ENCODE assay signal across 18 mouse cellular contexts in genomic region chr11:18947434-18947833, GRCm38 (mm10).
DNase-seq lines count a peak whose midpoint lies in the region; ATAC-seq lines count a peak whose summit lies in the region.
"Had no signal": no experiment of that assay in that cellular context is flagged by ENCODE, and none has a peak within 500 bp of the region (broad histone marks: within the 10 kb centered on the region; RNA-seq: fewer than 3 reads in every experiment).

No protein-coding gene starts in this region.

- H3K9ac ChIP-seq in heart, embryonic 11.5 days (ENCODE audit: low read depth, low read length): no peak overlapping the region
- H3K9ac ChIP-seq in heart, embryonic 14.5 days (ENCODE audit: low read length): no peak overlapping the region
- H3K9ac ChIP-seq: forebrain, embryonic 12.5 days; hindbrain, embryonic 14.5 days; liver, embryonic 15.5 days; midbrain, embryonic 12.5 days had no signal

- DNase-seq in kidney, adult 9 months: peak; percentile 9
- DNase-seq in kidney, postnatal 36 days: no peak
- peak; percentile 31 for DNase-seq in lung, postnatal 10 days
- DNase-seq in adrenal gland, adult 18-20 months (ENCODE audit: low spot score in 2 of 2): no peak
- DNase-seq in thymus, postnatal 36 days: no peak
- DNase-seq: adrenal gland, adult 8-10 months; cerebellum, adult 8-10 months; layer of hippocampus, postnatal 36 days; retina, postnatal 1 day; right cerebral cortex, postnatal 4 days had no signal

- H3K4me2 ChIP-seq in heart, embryonic 11.5 days: no peak overlapping the region; the same call in 1 of the 2 replicates
- H3K4me2 ChIP-seq in heart, embryonic 14.5 days (ENCODE audit: low read length): no peak overlapping the region; the same call in 1 of the 2 replicates
- H3K4me2 ChIP-seq: forebrain, embryonic 12.5 days; hindbrain, embryonic 14.5 days; liver, embryonic 15.5 days; midbrain, embryonic 12.5 days had no signal

- ATAC-seq in heart, embryonic 11.5 days (replicated peaks; ENCODE audit: insufficient number of reproducible peaks, low FRiP score, low TSS enrichment): 0 out of 2 replicates have a peak, but pooled peaks have one; percentile 49
- ATAC-seq in heart, embryonic 14.5 days (ENCODE audit: insufficient number of reproducible peaks, insufficient read depth, low FRiP score, low read depth): no peak

- no peak overlapping the region for H3K4me3 ChIP-seq in heart, embryonic 11.5 days (ENCODE audit: low read depth, low read length)
- H3K4me3 ChIP-seq in heart, embryonic 14.5 days (ENCODE audit: control insufficient read depth in 1 of 2, insufficient read depth in 1 of 2, low read depth in 1 of 2, low read length in 2 of 2): no peak overlapping the region
- H3K4me3 ChIP-seq: forebrain, embryonic 12.5 days; layer of hippocampus, adult 2 months; liver, embryonic 15.5 days; midbrain, embryonic 12.5 days had no signal

- no peaks in the 10 kb centered on the region for H3K27me3 ChIP-seq in heart, embryonic 11.5 days (ENCODE audit: control insufficient read depth, insufficient read depth, low read length)
- no peaks in the 10 kb centered on the region for H3K27me3 ChIP-seq in heart, embryonic 14.5 days (ENCODE audit: control insufficient read depth, insufficient read depth, low read length)
- H3K27me3 ChIP-seq: liver, embryonic 15.5 days; midbrain, embryonic 12.5 days had no signal

- 30% methylated on average over 3 of the region's 3 CpGs for WGBS in heart, embryonic 11.5 days (ENCODE audit: insufficient replicate concordance)
- WGBS in heart, embryonic 14.5 days: 13% methylated on average over 3 of the region's 3 CpGs

- no peaks in the 10 kb centered on the region for H3K9me3 ChIP-seq in heart, embryonic 11.5 days (replicated peaks; ENCODE audit: control insufficient read depth, low read length)
- no peaks in the 10 kb centered on the region for H3K9me3 ChIP-seq in heart, embryonic 14.5 days (ENCODE audit: control insufficient read depth, low read length)
- H3K9me3 ChIP-seq: forebrain, embryonic 12.5 days; liver, embryonic 15.5 days; midbrain, embryonic 12.5 days had no signal

- peaks cover 59% of the 10 kb centered on the region for H3K4me1 ChIP-seq in heart, embryonic 11.5 days (ENCODE audit: control insufficient read depth, insufficient read depth, low read length)
- H3K4me1 ChIP-seq in heart, embryonic 14.5 days (ENCODE audit: control insufficient read depth in 2 of 2, insufficient read depth in 2 of 2, low read length in 2 of 2): peaks cover 33 to 63% of the 10 kb centered on the region in 2 experiments

- H3K27ac ChIP-seq in heart, embryonic 11.5 days (ENCODE audit: low read depth, low read length): peak overlapping the region; percentile 78
- peak overlapping the region; percentile 10 to 80; a peak in 2 of 4 replicates for H3K27ac ChIP-seq in heart, embryonic 14.5 days (replicated peaks in 1 of 2; ENCODE audit: control insufficient read depth in 1 of 2, insufficient read depth in 1 of 2, low read depth in 2 of 2, low read length in 2 of 2)
- H3K27ac ChIP-seq: forebrain, embryonic 12.5 days; hindbrain, embryonic 14.5 days; layer of hippocampus, adult 2 months; liver, embryonic 15.5 days; midbrain, embryonic 12.5 days; stomach, postnatal 0 days had no signal

- H3K36me3 ChIP-seq in heart, embryonic 11.5 days (ENCODE audit: control insufficient read depth, insufficient read depth, low read length): no peaks in the 10 kb centered on the region
- 0 out of 2 replicates have a peak, but pooled peaks cover 3% of the 10 kb centered on the region for H3K36me3 ChIP-seq in heart, embryonic 14.5 days (ENCODE audit: control insufficient read depth, insufficient read depth, low read length)
- H3K36me3 ChIP-seq: forebrain, embryonic 12.5 days; liver, embryonic 15.5 days; midbrain, embryonic 12.5 days had no signal

Comparison
In these comparisons a context has a peak if more than half of its experiments do, and no peak if none do; other contexts are left out.
1. DNase-seq: peak in kidney, adult 9 months (single experiment) and lung, postnatal 10 days (single experiment); none in kidney, postnatal 36 days (0 of 2), adrenal gland, adult 18-20 months (0 of 2) and thymus, postnatal 36 days (0 of 2).